In the genomic region with DNA sequence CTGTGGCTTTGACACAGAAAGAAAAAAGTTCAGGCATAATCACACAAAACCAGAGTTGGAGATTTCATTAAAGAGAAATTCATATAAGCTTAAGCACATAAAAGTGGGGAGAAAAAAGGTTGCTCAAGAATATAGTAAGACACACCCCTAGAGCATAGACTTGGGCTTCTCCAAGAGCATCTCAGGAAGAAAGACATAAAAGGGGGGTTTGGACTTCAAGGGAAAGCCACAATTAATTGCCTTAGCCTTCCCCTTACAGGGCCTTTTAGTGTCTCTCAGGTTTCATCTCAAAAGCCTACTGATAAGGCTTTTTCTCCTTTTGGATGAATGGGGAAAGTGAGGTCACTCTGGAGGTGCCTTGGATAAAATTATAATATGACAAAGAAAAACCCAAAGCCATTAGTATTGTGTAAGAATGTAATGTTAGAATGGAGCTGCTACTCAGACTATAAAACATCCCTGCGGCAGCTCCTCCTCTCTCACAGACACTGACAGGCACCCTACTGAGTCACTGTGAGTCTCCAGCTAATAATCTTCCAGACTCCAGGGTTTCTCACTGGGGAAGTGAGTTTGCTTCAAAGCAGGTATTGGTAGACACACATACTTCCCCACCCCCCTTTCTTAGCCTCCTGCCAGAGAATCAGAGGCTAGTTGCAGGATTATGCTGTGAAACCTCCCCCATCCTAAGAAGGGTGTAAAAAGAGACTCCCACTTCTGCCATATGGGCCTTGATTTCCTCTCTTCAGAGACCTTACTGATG, we compare ENCODE assay signal across 10 mouse cellular contexts.
DNase-seq lines count a peak whose midpoint lies in the region; ATAC-seq lines count a peak whose summit lies in the region.
"Had no signal": no experiment of that assay in that cellular context is flagged by ENCODE, and none has a peak within 500 bp of the region (broad histone marks: within the 10 kb centered on the region; RNA-seq: fewer than 3 reads in every experiment).

No protein-coding gene starts in this region.

- peak; percentile 98 for ATAC-seq in frontal cortex, adult (ENCODE audit: low TSS enrichment)

- no peak for DNase-seq in frontal cortex, postnatal 10 days (ENCODE audit: low spot score in 2 of 2)
- peak; percentile 63 for DNase-seq in right cerebral cortex, adult 18-20 months
- no peak for DNase-seq in right cerebral cortex, postnatal 14 days
- peak; percentile 51 to 68 for DNase-seq in frontal cortex, postnatal 36 days (ENCODE audit: low spot score in 2 of 2)
- DNase-seq in telencephalon, adult 2 months (ENCODE audit: low read depth, low spot score) = peak; percentile 74
- no peak for DNase-seq in retina, postnatal 1 day
- no peak for DNase-seq in thymus, postnatal 0 days (ENCODE audit: low spot score)
- DNase-seq: cerebellum, adult 11 months; kidney, adult 8-10 months had no signal

Comparison
In these comparisons a context has a peak if more than half of its experiments do, and no peak if none do; other contexts are left out.
1. DNase-seq: peak in right cerebral cortex, adult 18-20 months (single experiment), frontal cortex, postnatal 36 days (2 of 2) and telencephalon, adult 2 months (single experiment); none in frontal cortex, postnatal 10 days (0 of 2), right cerebral cortex, postnatal 14 days (single experiment), retina, postnatal 1 day (single experiment) and thymus, postnatal 0 days (single experiment).